Mouse (Mus musculus) MEL (cell line): Measurements from ENCODE around the gene Dagla.

Experiments used
- CTCF ChIP-seq, 3 experiments: IDR thresholded peaks in 2 of 3; conservative IDR thresholded peaks in 1 of 3; 2 replicates each; pipeline ENCODE4 v1.5.1; 2011 to 2012; ENCODE audit warnings: low read length in 3 of 3, low read depth in 2 of 3, mild to moderate bottlenecking in 2 of 3, improper control_type of control experiment in 1 of 3, inconsistent platforms in 1 of 3, mixed read lengths in 1 of 3, moderate library complexity in 1 of 3; ENCODE audit not compliant: control insufficient read depth in 1 of 3, insufficient read depth in 1 of 3, poor library complexity in 1 of 3, severe bottlenecking in 1 of 3
- EP300 ChIP-seq, 2 experiments: IDR thresholded peaks; 2 replicates each; pipeline ENCODE4 v1.6.1; 2011; ENCODE audit warnings: improper control_type of control experiment in 2 of 2, low read length in 2 of 2, low read depth in 1 of 2, mild to moderate bottlenecking in 1 of 2
- MYB ChIP-seq: IDR thresholded peaks from 2 replicates; pipeline ENCODE4 v1.6.1; 2011; ENCODE audit warnings: mild to moderate bottlenecking, low read depth, low read length, improper control_type of control experiment
- RCOR1 ChIP-seq: IDR thresholded peaks from 2 replicates; pipeline ENCODE4 v1.6.1; 2012; ENCODE audit warnings: low read depth, mild to moderate bottlenecking, inconsistent platforms, low read length, improper control_type of control experiment

DNA sequence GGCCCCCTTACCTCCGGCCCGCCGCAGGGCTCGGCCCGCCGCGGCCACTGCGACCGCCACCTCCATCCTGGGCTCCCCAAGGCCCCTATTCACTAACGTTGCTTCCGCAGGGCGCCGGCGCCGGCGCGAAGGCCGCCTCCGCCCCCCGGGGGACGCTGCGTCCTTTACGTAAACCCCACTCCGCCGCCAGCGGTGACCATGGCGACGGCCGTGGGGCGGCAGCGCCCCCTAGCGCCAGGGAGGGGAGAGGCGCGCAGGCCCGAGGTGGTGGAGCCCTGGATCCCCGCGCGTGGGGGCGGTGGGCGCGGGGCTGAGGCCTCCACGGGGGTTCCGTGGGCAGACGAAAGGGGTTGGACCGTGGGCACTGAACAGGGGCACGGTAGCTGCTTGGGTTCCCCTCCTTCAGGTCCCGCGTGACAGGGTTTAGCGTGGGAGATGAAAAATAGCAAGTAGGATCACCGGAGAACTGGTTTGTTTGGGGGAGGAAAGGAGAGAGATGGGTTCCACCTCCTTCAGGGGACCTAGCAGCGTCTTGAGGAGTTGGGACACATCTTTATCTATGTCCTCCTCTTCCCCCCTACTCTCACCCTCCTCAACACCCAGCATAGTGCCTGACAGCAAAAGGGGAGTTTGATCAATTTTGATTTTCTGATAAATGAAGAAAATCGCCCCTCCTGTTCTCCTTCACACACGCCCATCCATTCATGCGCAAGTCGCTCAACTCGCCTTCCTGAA lies at the start of gene Dagla:
- TF ChIP-seq CTCF (IDR thresholded peaks at IDR 0.05 in 2 of 3, conservative IDR thresholded peaks at IDR 0.05 in 1 of 3; ENCODE audit: control insufficient read depth in 1 of 3, insufficient read depth in 1 of 3, low read depth in 2 of 3, low read length in 3 of 3, poor library complexity in 1 of 3, severe bottlenecking in 1 of 3) (peak in 2 of 3 experiments; percentile 21 to 47; a peak in 3 of 6 replicates), RCOR1 (no peak), MYB (no peak), EP300 (IDR thresholded peaks at IDR 0.05; ENCODE audit: low read depth in 1 of 2, low read length in 2 of 2) (no peak)
